Mouse (Mus musculus): ENCODE results near the gene Nckap5.
"Not testable (repeated sequence)": the region's sequence is repeated elsewhere in the genome, so short reads cannot be mapped to it uniquely, and the experiment has no call there.

Nckap5 gene

DNA sequence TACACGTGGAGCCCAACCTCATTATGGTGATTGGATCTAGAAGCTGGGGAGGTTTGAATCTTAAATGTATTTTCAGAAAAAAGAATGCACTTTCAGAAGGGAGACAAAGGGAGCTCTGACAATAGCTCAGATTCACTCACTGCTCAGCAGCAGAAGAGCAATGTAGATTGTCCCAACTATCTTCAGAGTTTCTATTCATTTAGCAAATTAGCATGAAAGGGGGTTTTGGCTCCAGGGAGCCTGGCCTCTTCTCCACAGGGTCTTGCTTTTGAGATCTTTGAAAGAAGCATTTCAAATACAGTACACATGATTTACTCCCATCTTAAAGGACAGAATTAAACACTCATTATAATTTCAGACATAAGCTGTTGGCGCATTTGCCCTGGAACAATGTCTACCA is 662.5 kb downstream of the Nckap5 start:
- no peak for DNase-seq (ENCODE audit: low spot score in 2 of 2)

DNA sequence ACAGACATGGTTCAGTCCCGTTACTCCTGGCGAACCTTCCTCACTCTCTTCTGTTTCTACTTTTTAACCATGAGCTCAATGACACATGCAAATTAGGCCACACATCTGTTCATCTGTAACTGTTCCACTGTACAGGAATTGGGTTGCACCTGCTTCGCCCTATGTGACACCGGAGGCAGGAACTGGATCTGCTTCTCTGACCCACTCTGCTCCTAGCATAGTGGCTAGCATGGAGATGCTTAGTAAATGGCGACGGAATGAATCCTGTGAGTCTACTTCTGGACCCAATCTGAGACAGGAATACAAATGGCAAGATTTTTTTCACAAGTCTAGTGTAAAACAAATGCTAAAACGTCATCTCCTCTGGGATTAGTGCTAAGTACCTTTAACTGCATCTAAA is 663.1 kb downstream of the Nckap5 start:
- DNase-seq (ENCODE audit: low spot score in 2 of 2) = no peak

DNA sequence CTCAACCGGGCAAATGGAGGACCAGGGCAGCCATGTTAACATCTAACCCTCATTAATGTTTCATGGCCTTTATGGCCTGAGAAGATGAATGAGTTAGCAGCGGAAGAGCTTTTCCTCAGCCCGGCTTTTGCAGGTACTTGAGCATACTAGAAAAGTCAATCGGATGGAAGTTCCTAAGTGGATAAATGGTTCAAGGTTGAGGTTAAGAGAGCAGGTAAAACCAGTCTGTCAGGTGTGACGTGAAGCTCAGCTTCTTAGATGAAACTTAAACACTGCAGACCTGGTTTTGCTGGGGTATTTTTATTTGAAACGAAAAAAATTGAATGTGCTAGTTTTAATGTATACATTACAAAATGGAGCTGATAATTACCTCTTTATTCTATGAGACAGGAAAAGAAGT is 671.3 kb downstream of the Nckap5 start:
- no peak for DNase-seq (ENCODE audit: low spot score in 2 of 2)

DNA sequence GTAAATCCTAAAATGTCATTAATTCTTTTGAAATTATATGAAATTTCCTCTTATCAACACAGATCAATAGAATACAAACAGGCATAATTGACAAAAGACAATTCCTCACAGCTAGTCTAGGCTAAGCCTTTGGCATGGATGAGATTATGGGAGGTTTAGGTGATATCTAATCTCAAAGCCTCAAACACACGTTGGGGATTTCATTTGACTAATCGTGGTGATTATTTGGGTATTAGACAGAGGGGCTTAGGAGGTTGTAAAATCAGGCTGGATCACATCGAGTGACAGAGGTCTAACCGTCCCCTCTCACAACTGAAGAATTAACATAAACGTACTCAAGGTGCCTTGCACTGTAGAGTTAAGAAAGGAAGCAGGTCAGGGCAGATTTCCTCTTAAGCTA is 674.8 kb downstream of the Nckap5 start:
- DNase-seq (ENCODE audit: low spot score in 2 of 2) = no peak

DNA sequence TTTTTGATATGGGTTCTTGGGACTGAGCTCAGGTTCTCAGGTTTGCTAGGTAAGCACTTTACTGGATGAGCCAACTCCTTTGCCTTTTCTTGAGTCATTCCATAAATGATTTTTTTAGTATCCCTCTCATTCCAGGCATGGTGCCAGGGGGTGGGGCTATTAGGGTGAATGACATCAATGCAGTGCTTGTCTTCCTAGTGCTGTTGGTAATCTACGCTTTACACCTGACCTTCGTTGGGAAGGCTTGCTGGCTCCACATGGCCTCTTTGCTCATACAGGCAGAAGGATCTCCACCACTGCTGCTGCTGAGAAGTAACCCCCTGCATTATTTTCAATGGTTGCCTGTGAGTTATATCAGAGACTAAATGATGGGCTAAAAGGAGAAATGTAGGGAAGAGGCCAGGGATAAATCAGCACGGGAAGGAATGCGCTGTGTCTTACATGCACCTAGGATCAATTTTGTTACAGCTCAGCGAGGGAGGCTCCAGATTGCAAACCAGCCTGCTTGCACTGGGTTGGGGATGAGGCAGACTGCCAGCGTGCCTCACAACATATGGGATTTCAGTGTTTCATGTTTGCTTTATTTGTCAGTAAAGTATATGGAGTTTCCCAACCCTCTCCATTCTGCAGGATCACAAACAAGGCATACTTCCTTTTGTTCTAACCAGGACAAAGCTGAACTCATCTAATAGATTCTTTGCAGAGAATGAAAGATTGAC is 676.9 kb downstream of the Nckap5 start:
- peak; percentile 52 to 54 for DNase-seq (ENCODE audit: low spot score in 2 of 2)

DNA sequence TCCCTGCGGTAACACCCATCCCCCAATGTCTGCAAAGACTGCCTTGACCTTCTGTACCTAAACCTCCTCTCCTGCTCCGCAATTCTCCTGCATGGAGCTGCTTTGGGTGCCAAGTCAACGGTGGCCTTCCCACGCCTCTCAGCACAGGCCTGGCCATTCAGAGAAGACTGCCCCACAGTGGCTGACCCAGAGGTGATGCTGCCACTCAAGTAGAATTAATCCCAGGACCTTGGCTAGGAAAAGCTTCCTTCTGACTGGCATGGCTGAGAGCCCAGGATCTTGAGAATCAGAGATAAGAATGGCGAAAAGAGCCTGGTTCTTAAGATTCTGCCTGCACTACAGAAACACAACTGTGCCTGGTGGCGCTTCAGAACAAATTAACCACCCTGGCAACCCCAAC is 678.4 kb downstream of the Nckap5 start:
- DNase-seq (ENCODE audit: low spot score in 2 of 2) = peak; percentile 4 to 26

DNA sequence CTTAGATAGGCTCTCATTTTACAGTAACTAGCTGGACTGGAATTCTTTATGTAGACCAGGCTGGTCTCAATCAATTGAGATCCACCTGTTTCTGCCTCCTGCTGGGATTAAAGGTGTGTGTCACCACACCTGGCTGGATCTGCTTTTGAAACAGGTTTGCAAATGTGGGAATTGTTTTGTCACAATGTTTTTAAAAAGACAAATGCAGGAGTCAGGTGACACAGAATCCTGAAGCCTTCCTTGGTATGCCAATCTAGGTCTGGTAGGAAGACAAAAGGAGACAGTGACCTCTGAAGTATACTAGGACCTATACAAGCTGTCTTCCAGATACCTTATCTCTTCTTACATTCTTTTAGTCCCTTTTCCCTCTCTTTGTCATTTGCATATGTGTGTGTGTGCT is 680.6 kb downstream of the Nckap5 start:
- DNase-seq (ENCODE audit: low spot score in 2 of 2) = no peak

DNA sequence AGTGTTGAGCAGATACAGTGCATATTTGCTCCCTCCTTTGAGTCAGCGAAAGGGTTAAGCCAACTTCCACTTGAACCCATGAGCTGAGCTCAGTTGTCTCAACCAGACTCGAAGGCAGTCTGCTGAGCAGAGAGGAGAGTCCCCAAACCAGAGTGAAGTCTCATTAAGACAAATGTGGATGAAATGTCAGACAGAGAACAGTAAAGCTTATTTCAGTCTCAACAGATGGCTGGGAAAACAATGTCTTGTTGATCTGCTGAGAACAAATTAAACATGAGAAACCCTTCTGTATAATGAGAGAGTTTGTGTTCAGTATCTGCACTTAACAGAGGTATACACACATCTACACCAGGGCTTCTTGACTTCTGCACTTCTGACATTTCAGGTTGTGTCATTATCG is 694.9 kb downstream of the Nckap5 start:
- no peak for DNase-seq (ENCODE audit: low spot score in 2 of 2)

DNA sequence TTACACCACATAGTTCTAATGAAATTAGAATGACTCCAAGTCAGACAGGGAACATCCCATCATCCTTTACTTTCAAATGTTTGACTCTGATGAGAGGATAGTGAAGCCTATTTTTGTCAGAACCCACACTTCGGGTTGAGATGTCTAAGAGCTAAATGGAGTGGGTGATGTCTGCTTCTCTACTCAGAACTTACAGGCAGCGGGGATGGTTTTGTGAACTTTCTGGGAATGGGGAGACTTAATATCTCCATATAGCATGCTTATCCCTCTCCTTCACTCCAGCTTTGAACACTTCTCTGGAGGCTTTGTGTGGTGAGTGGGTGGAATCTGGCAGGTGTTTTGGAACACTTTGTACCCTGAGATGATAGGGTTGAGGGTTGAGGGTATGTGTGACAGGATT is 698.3 kb downstream of the Nckap5 start:
- DNase-seq (ENCODE audit: low spot score in 2 of 2) = no peak

DNA sequence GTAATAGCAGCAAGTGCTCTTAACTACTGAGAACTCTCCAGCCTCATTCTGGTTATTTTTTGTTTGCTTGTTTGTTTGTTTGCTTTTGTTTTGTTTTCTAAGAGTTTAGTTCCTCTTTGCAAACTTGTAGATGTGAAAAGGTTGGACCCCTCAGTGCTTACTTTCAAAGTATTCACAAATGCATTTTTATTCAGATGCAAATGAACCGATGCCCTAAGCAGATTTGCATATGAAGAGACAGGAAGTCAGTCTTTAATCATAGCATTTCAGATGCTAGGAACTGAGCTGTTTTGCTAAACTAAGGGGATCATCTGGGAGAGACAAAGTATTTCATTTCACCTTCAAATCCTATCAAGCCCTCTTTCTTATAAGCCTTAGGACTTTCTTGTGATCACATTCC is 701.5 kb downstream of the Nckap5 start:
- no peak for DNase-seq (ENCODE audit: low spot score in 2 of 2)

DNA sequence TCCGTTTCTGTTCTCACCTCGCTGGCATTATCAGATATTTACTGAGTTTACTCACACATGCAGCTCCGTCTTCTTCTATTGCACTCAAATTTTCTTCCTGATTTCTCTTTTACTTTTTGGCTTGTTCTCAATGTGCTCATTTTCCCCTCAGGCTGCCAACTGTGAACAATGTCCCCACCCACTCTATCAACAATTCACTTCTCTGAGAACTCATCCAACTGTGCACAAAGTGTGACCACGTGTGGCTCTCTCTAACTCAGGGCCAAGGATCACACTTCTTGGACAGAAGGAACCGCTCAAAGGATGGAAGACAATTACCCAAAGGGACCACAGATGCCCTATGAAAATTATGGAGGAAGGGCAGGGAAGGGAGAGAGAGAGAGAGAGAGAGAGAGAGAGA is 707.5 kb downstream of the Nckap5 start:
- no peak for DNase-seq (ENCODE audit: low spot score in 2 of 2)

DNA sequence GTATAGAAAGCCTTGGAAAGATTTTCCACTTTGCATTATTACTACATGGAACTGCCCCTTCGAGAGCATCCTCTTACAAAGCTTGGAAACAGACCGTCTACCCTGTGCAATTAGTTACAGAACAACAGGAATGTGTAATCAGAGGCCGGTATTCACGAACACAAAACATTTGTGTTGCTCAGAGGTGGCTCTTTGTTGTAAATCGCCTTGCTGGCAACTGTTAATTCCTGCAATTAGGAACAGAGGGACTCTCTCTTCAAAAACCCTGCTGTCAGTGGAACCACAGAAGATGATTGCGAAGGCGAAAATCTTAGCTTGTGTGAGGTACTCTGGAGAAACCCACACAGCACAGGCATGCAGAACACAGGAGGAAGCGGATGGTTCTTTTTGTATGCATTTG is 710.1 kb downstream of the Nckap5 start:
- DNase-seq (ENCODE audit: low spot score in 2 of 2) = no peak

DNA sequence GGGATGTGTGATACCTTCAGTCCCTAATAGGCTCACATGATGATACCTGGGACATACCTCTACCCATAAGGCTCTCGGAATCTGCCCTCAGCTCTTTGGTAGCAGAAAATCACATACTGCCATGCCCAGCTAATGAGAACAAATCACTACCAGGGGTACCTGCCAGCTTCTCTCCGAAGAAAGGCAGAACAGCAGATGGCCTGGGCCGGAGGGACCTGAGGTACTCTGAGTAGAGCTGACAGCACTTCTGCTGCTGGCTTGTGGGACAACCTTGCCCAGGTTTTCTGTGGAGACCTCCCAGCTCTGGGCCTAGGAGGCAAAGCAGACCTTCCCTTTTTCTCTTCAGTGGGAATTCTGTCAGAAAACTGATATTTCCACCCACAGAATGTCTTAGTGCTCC is 714.6 kb downstream of the Nckap5 start:
- DNase-seq (ENCODE audit: low spot score in 2 of 2) = no peak

DNA sequence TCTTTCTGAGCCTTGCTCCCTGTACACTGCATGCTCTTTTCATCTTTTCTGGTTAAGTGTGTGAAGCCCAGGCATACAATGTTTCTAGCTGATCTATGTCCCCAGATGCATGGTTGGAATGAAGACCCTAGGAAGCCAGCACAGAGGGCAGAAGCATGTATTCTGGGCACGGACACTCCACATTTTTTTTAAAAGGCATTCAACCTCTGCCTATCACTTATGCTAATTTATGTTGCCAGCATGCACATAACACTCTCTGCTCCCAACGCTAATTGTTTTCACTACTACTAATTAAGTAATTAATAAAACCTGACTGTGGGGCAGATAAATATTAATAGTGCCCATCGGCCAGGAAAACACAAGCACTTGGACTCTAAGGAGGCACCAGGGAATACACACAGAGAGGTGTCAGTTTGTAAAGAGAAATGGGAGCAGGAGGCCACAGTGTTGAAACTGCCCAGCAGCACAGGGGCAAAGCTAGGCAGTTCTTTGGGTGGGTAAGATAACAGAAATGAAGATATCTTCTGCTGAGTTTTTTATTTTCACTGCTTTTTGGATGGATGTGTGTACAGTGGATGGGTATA is 724.8 kb downstream of the Nckap5 start:
- DNase-seq (ENCODE audit: low spot score in 2 of 2) = no peak

DNA sequence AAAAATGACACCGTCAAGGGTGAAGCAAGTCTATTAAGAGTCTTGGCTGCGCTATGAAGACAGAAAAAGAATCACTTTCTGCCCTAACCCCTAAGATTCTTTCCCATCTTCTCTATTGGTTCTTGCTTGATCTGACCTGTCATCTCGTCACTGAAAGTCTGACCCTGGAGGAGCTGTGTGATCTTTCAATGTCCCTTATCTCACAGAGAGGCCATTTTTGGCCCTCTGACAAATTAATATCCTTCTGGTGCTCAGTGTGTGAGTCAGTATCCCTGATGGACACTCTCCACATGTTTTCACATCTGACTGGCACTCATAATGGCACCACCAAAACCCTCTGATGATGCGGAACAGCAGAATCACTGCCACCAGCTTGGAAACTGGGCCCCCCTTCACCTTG is 736.3 kb downstream of the Nckap5 start:
- no peak for DNase-seq (ENCODE audit: low spot score in 2 of 2)

DNA sequence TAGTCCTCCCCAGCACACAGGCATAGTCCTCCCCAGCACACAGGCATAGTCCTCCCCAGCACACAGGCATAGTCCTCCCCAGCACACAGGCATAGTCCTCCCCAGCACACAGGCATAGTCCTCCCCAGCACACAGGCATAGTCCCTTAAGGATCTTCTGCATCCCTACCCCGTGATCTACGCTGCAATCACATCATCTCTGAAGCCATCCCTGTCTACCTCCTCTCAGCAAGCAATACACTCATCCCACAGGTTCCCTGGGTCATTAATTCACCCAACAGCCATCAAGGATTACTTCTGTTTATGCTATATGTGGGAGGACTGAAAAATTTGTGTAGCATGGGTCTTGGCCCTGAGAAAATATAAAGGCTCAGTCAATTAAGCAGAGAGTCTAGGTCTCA is 738.6 kb downstream of the Nckap5 start:
- not testable (repeated sequence) for DNase-seq (ENCODE audit: low spot score in 2 of 2)

DNA sequence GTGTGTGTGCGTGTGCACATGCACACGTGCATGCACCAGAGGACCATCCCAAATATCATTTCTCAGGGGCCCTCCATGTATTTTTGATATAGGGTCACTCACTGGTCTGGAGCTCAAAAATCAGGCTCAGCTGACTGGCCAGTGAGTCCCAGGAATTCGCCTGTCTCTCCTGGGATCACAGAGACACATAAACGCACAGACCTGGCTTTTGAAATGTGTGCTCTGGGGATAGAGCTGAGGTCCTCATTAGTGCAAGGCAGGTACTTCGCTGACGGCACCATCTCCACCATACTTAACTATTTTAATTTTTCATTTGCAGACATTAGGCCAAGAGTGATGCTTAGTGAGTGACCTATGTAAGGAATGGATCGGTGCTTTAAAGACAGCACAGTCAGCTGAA is 743.4 kb downstream of the Nckap5 start:
- no peak for DNase-seq (ENCODE audit: low spot score in 2 of 2)

DNA sequence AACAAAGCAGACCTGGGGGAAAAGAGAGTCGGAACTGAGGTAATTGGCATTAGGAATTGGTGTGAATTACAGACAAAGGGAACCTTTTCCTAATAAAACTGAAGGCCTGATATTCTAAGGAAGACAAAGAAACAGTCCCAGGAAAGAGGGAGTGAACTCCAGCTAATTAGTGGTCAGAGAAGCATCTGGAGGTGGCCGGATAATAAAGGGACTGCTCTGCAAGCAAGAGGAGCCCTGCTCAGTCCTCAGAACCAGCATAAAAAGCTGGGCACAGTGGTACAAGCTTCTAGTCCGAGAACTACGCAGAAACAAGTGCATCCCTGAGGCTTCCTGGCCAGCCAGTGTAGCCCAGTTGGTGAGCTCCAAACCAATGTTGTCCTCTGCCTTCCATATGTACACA is 754.3 kb downstream of the Nckap5 start:
- no peak for DNase-seq (ENCODE audit: low spot score in 2 of 2)

DNA sequence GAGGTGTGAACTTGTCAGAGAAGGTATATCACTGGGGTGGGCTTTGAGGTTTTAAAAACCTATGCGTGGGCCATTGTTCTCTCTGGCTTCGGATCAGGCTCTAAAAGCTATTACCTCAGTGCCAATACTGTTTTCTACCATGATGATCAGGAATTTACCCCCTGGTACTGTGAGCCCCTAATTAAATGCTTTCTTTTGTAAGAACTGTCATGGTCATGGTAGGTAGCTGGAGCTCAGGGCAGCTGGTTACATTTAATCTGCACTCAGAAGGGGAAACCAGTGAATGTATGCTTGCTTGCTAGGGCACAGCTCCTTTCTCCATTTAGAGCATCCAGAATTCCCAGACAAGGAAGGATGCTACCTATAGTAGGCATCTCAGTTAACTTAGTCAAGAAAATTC is 759.7 kb downstream of the Nckap5 start:
- DNase-seq (ENCODE audit: low spot score in 2 of 2) = no peak

DNA sequence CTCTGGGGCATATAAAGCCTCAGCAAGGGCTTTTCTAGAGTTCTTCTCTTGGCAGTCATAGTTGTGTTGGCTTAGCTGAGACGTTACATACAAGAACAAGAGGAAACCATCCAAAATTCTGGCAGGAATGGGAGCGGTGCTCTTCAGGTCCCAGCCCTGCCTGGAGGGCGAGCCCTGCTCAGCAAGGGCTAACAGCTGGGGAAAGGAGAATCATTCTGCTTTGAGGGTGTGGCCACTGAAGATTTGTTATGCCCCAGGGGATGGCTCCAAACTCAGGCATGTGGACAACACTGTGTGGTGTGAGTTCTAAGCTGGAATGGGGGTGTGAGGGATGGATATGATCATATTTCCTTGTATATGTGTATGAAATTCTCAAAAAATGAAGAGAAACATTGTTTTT is 779.1 kb downstream of the Nckap5 start:
- DNase-seq (ENCODE audit: low spot score in 2 of 2) = no peak

DNA sequence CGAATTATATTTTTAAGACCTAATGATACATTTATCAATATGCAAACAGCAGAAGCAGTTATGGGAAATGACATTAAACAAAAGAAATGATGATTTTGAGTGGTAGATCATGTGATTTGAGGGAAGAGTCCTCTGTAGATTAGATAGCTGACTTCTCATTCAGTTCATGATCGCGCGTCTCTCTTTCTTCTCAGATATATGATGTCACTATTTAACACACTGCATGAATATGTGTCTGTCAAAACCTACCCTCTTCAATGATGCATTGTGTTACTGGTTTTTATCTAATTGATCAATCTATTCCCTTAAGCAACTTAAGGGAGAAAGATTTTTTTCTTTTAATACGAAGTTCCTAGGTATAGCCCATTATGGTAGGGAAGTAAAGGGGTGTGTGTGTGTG is 787.7 kb downstream of the Nckap5 start:
- no peak for DNase-seq (ENCODE audit: low spot score in 2 of 2)

DNA sequence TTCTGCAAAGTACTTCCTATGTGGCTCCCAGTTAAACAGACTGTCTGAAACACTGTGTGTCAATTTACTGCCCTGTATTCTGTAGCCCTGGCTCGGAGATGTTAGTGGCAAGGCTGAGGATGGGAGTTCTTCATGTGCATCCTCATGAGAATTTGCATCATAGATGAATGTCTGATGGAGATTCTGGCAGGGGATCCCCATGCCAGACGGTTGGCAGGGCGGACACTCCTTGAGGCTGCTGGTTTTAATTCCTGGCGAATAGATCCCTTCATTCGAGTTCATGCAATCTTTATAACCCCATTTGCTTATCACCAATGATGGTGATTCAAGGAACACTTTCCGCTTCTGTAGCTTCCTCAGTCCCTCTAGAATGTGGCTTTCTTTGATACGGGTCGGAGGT is 803.1 kb downstream of the Nckap5 start:
- no peak for DNase-seq (ENCODE audit: low spot score in 2 of 2)

DNA sequence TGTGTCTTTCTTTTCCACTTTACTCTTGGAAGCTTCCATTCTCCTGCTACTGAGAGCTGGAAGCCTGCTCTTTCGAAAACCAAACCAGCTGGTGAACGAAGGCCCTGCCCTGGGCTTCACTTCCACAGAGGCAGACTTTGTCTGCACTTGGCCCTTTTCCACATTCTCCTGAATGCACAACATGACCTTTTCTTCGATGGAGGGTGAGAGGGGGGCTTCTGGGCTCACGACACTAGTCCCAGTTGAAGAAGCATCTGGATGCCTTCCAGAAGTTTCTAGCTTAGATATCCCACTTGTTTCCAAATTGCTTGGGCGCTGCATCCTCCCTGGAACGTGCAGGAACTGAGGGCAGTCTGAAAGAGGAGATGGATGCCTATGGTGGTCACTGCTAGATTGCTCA is 806.1 kb downstream of the Nckap5 start:
- peak; percentile 34 to 47 for DNase-seq (ENCODE audit: low spot score in 2 of 2)

DNA sequence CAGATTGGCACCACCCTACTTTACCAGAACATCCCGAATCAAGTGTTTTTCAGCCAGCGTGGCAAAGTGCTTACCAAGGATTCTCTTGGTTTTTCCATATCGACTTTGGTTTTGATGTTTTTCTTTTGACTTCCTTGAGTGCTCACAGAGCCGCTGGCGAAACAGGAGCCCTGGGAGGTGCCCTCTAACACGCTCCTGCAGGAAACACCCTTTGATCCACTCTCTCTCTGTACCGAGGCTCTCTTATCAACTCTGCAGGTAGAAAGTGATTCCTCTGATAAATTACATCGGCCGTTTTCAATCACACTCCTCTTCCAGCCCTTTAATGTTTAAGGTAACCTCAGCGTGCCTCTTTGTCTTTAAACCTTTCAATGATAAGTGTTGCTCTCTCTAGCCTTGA is 807.6 kb downstream of the Nckap5 start:
- no peak for DNase-seq (ENCODE audit: low spot score in 2 of 2)

Measured in frontal cortex, postnatal 10 days (tissue).